Mouse (Mus musculus): ENCODE measurements around the gene Gm28778. TPM values are rescaled to one million over a fixed set of nuclear protein-coding genes. Genes with fewer than 3 reads are reported as not detected.

The Gm28778 gene
- polyA plus RNA-seq, 1 experiment, result not detected

DNA sequence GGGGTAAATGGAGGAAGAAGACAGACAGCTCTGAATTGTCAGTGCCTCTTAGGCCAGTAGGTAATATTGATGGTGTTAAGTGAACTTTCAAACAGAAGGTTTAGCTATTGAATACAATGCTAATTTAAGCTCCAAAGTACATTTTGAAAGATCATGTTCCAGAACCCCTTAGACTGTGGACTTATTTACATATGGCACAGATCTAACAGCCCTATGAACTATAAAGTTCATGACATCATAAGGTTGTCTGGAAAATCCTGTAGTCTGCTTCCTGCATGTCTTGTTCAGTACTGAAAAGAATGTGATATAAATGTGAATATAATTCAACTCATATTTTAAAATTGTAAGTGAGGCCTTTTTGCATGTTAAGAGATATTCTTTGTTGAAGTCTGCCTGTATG is 62.1 kb downstream of the Gm28778 start:
- Histone ChIP-seq H3K79me3 (ENCODE audit: low read depth) (no peaks in the 10 kb centered on the region), H3K36me3 (ENCODE audit: control insufficient read depth, insufficient read depth) (no peaks in the 10 kb centered on the region), H3K27me3 (ENCODE audit: control insufficient read depth, insufficient read depth, insufficient read length) (no peaks in the 10 kb centered on the region), H3K4me3 (ENCODE audit: insufficient read depth, poor library complexity, severe bottlenecking) (no peak overlapping the region), H3K79me2 (ENCODE audit: control insufficient read depth, insufficient read depth) (no peaks in the 10 kb centered on the region), H3ac (ENCODE audit: control insufficient read depth, insufficient read length, low read depth) (no peak overlapping the region)
- TF ChIP-seq FOSL1 (IDR thresholded peaks at IDR 0.05; ENCODE audit: insufficient read depth, low read length, poor library complexity, severe bottlenecking) (no peak), CEBPB (IDR thresholded peaks at IDR 0.05; ENCODE audit: low read depth) (no peak), USF1 (IDR thresholded peaks at IDR 0.05; ENCODE audit: low read depth) (no peak)

Other genes with a start within 250 kb of the Gm28778 start
- not detected for gene Mstn, start 235.5 kb upstream of the Gm28778 start, polyA plus RNA-seq (2012; fragmentation: generic; extraction: Trizol)
- not detected for gene 1700019A02Rik, start 109.5 kb upstream of the Gm28778 start, polyA plus RNA-seq (2012; fragmentation: generic; extraction: Trizol)
- gene Pms1, start 93 bp upstream of the Gm28778 start, polyA plus RNA-seq (2012; fragmentation: generic; extraction: Trizol), result 2.1 TPM
- 9.3 TPM for gene Ormdl1, start within 50 bp of the Gm28778 start, polyA plus RNA-seq (2012; fragmentation: generic; extraction: Trizol)
- gene Osgepl1, start 16.5 kb downstream of the Gm28778 start, polyA plus RNA-seq (2012; fragmentation: generic; extraction: Trizol), result 6.2 TPM
- gene Asdurf, start 55.5 kb downstream of the Gm28778 start, polyA plus RNA-seq (2012; fragmentation: generic; extraction: Trizol), result not detected
- gene Gm28551, start 55.6 kb downstream of the Gm28778 start, polyA plus RNA-seq (2012; fragmentation: generic; extraction: Trizol), result 0.09 TPM
- 31.9 TPM for gene Asnsd1, start 55.6 kb downstream of the Gm28778 start, polyA plus RNA-seq (2012; fragmentation: generic; extraction: Trizol)